Mouse (Mus musculus) CH12.LX (cell line): ENCODE data around the gene Myh9. TPM values are rescaled to one million over a fixed set of nuclear protein-coding genes. Genes with fewer than 3 reads are reported as not detected.

Experiments
- DNase-seq: peaks from one replicate; pipeline ENCODE4 v3.0.0-alpha.2; 2013; ENCODE audit errors: extremely low read depth
- H3K27ac ChIP-seq: 2 replicates; pipeline ENCODE4 v1.5.1; 2012; ENCODE audit warnings: low read depth, mild to moderate bottlenecking, control low read depth, moderate library complexity; ENCODE audit not compliant: insufficient read depth
- H3K27me3 ChIP-seq: replicated peaks from 2 replicates; pipeline ENCODE3; 2012; ENCODE audit warnings: inconsistent platforms
- H3K36me3 ChIP-seq, 2 experiments: replicated peaks in 1 of 2; 2 replicates each; pipeline versions ENCODE3 to v1.6.1; 2012; ENCODE audit warnings: inconsistent platforms in 1 of 2, low read length in 1 of 2, mild to moderate bottlenecking in 1 of 2, mixed read lengths in 1 of 2, moderate library complexity in 1 of 2; ENCODE audit not compliant: control insufficient read depth in 1 of 2, insufficient read depth in 1 of 2
- H3K4me1 ChIP-seq, 2 experiments: 2 replicates each; pipeline ENCODE4 v1.6.1; 2012; ENCODE audit warnings: inconsistent platforms in 1 of 2, moderate library complexity in 1 of 2; ENCODE audit not compliant: insufficient read depth in 2 of 2, control insufficient read depth in 1 of 2
- H3K4me2 ChIP-seq: 2 replicates; pipeline ENCODE4 v1.6.1; 2012; ENCODE audit warnings: low read depth, mild to moderate bottlenecking, control low read depth; ENCODE audit not compliant: poor library complexity, insufficient read depth, severe bottlenecking
- H3K4me3 ChIP-seq, 3 experiments: fragments of 150-350 bp in 1 of 3; sonication (generic) in 1 of 3; replicated peaks in 1 of 3; 2 replicates each; pipeline versions ENCODE3 to v1.5.1; 2011 to 2012; ENCODE audit warnings: low read depth in 2 of 3, low read length in 2 of 3, mild to moderate bottlenecking in 2 of 3, moderate library complexity in 2 of 3, control low read depth in 1 of 3, improper control_type of control experiment in 1 of 3, inconsistent platforms in 1 of 3, mixed read lengths in 1 of 3; ENCODE audit not compliant: poor library complexity in 1 of 3
- H3K79me2 ChIP-seq: replicated peaks from 2 replicates; pipeline ENCODE4 v1.6.1; 2012; ENCODE audit warnings: mild to moderate bottlenecking, moderate library complexity; ENCODE audit not compliant: control insufficient read depth, poor library complexity, insufficient read depth, severe bottlenecking; ENCODE audit errors: extremely low read depth
- H3K9ac ChIP-seq: 2 replicates; pipeline ENCODE4 v1.6.1; 2012; ENCODE audit warnings: low read depth, mild to moderate bottlenecking, control low read depth, moderate library complexity; ENCODE audit not compliant: insufficient read depth
- H3K9me3 ChIP-seq: replicated peaks from 2 replicates; pipeline ENCODE3; 2012; ENCODE audit warnings: low read length, inconsistent platforms, mixed read lengths
- BHLHE40 ChIP-seq: IDR thresholded peaks from 2 replicates; pipeline ENCODE4 v1.6.1; 2011; ENCODE audit warnings: mild to moderate bottlenecking, low read depth, low read length, improper control_type of control experiment
- CHD2 ChIP-seq: IDR thresholded peaks from 2 replicates; pipeline ENCODE4 v1.6.1; 2011; ENCODE audit warnings: low read length, improper control_type of control experiment
- CTCF ChIP-seq, 2 experiments: IDR thresholded peaks in 1 of 2; conservative IDR thresholded peaks in 1 of 2; 2 replicates each; pipeline ENCODE4 v1.5.1; 2011 to 2012; ENCODE audit warnings: low read depth in 2 of 2, low read length in 2 of 2, improper control_type of control experiment in 1 of 2, inconsistent platforms in 1 of 2, mild to moderate bottlenecking in 1 of 2, moderate library complexity in 1 of 2
- E2F4 ChIP-seq: IDR thresholded peaks from 2 replicates; pipeline ENCODE4 v1.6.1; 2011; ENCODE audit warnings: low read depth, low read length, improper control_type of control experiment; ENCODE audit not compliant: insufficient replicate concordance
- ELF1 ChIP-seq: IDR thresholded peaks from 2 replicates; pipeline ENCODE4 v1.6.1; 2014; ENCODE audit warnings: low read depth, mild to moderate bottlenecking, inconsistent platforms, low read length, improper control_type of control experiment
- EP300 ChIP-seq: IDR thresholded peaks from 2 replicates; pipeline ENCODE4 v1.6.1; 2011; ENCODE audit warnings: low read length, improper control_type of control experiment
- GABPA ChIP-seq: IDR thresholded peaks from 2 replicates; pipeline ENCODE4 v1.6.1; 2012; ENCODE audit warnings: low read depth, low read length, improper control_type of control experiment, inconsistent platforms; ENCODE audit not compliant: insufficient replicate concordance
- HCFC1 ChIP-seq: IDR thresholded peaks from 2 replicates; pipeline ENCODE4 v1.6.1; 2012; ENCODE audit warnings: low read depth, mild to moderate bottlenecking, inconsistent platforms, low read length, improper control_type of control experiment
- IRF4 ChIP-seq: IDR thresholded peaks from 2 replicates; pipeline ENCODE4 v1.6.1; 2014; ENCODE audit warnings: low read depth, mild to moderate bottlenecking, inconsistent platforms, low read length, improper control_type of control experiment
- JUN ChIP-seq: IDR thresholded peaks from 2 replicates; pipeline ENCODE4 v1.6.1; 2011; ENCODE audit warnings: low read depth, mild to moderate bottlenecking, low read length, improper control_type of control experiment, moderate library complexity; ENCODE audit not compliant: insufficient read depth
- JUND ChIP-seq: conservative IDR thresholded peaks from 2 replicates; pipeline ENCODE4 v1.6.1; 2011; ENCODE audit warnings: low read depth, low read length, improper control_type of control experiment
- MAFK ChIP-seq: IDR thresholded peaks from 2 replicates; pipeline ENCODE4 v1.6.1; 2011; ENCODE audit warnings: low read length, improper control_type of control experiment; ENCODE audit not compliant: insufficient replicate concordance
- MAX ChIP-seq: IDR thresholded peaks from 2 replicates; pipeline ENCODE4 v1.6.1; 2011; ENCODE audit warnings: low read length, improper control_type of control experiment
- MAZ ChIP-seq: IDR thresholded peaks from 2 replicates; pipeline ENCODE4 v1.6.1; 2012; ENCODE audit warnings: low read depth, mild to moderate bottlenecking, inconsistent platforms, low read length, improper control_type of control experiment, moderate library complexity
- MEF2A ChIP-seq: IDR thresholded peaks from 2 replicates; pipeline ENCODE4 v1.6.1; 2014; ENCODE audit warnings: low read depth, mild to moderate bottlenecking, inconsistent platforms, low read length, improper control_type of control experiment, borderline replicate concordance
- MYC ChIP-seq: IDR thresholded peaks from 2 replicates; pipeline ENCODE4 v1.6.1; 2011; ENCODE audit warnings: low read depth, mild to moderate bottlenecking, improper control_type of control experiment, low read length
- NELFE ChIP-seq: IDR thresholded peaks from 2 replicates; pipeline ENCODE4 v1.6.1; 2011; ENCODE audit warnings: low read depth, low read length, improper control_type of control experiment
- POLR2A ChIP-seq: IDR thresholded peaks from 2 replicates; pipeline ENCODE4 v1.6.1; 2011; ENCODE audit warnings: low read depth, mild to moderate bottlenecking, improper control_type of control experiment, low read length
- POLR2AphosphoS2 ChIP-seq: IDR thresholded peaks from 2 replicates; pipeline ENCODE4 v1.6.1; 2011; ENCODE audit warnings: low read depth, low read length, improper control_type of control experiment
- RAD21 ChIP-seq: IDR thresholded peaks from 2 replicates; pipeline ENCODE4 v1.6.1; 2011; ENCODE audit warnings: low read depth, mild to moderate bottlenecking, low read length, improper control_type of control experiment, moderate library complexity
- RCOR1 ChIP-seq: conservative IDR thresholded peaks from 2 replicates; pipeline ENCODE4 v1.6.1; 2012; ENCODE audit warnings: low read depth, mild to moderate bottlenecking, inconsistent platforms, low read length, improper control_type of control experiment
- SMC3 ChIP-seq: IDR thresholded peaks from 2 replicates; pipeline ENCODE4 v1.6.1; 2011; ENCODE audit warnings: low read depth, low read length, improper control_type of control experiment
- TBP ChIP-seq: conservative IDR thresholded peaks from 2 replicates; pipeline ENCODE4 v1.6.1; 2011; ENCODE audit warnings: low read depth, low read length, improper control_type of control experiment
- TCF12 ChIP-seq: IDR thresholded peaks from 2 replicates; pipeline ENCODE4 v1.6.1; 2014; ENCODE audit warnings: low read depth, mild to moderate bottlenecking, inconsistent platforms, low read length, improper control_type of control experiment
- UBTF ChIP-seq: IDR thresholded peaks from 2 replicates; pipeline ENCODE4 v1.6.1; 2012; ENCODE audit warnings: low read depth, mild to moderate bottlenecking, inconsistent platforms, low read length, improper control_type of control experiment, moderate library complexity
- USF2 ChIP-seq: conservative IDR thresholded peaks from 2 replicates; pipeline ENCODE4 v1.6.1; 2011; ENCODE audit warnings: low read depth, low read length, improper control_type of control experiment
- ZC3H11A ChIP-seq: IDR thresholded peaks from 2 replicates; pipeline ENCODE4 v1.6.1; 2012; ENCODE audit warnings: low read depth, mild to moderate bottlenecking, inconsistent platforms, low read length, improper control_type of control experiment
- ZMIZ1 ChIP-seq: IDR thresholded peaks from 2 replicates; pipeline ENCODE4 v1.6.1; 2012; ENCODE audit warnings: low read depth, mild to moderate bottlenecking, inconsistent platforms, low read length, improper control_type of control experiment
- ZNF384 ChIP-seq: IDR thresholded peaks from 2 replicates; pipeline ENCODE4 v1.6.1; 2012; ENCODE audit warnings: low read depth, low read length, improper control_type of control experiment, inconsistent platforms
- dilution Hi-C: fragments of 300-500 bp; cut with MboI; formaldehyde crosslinking; loops from 2 replicates; pipeline ENCODE4 v1.14.3; 2020; ENCODE audit warnings: low sequenced_read_pairs; ENCODE audit not compliant: extremely low pct_unique_long_range_greater_than_20kb, extremely low pct_ligation_motif_present
- in situ Hi-C: fragments of 300-500 bp; cut with MboI; formaldehyde crosslinking; loops from 3 replicates; pipeline ENCODE4 v1.14.3; 2019; ENCODE audit warnings: low sequenced_read_pairs, low pct_ligation_motif_present, low pct_unique_long_range_greater_than_20kb, mixed read lengths
- polyA plus RNA-seq: library from polyadenylated mRNA; unstranded; fragments of >175 nt; gene quantifications from 2 replicates; pipeline ENCODE4 v1.2.1, GENCODE M21; 2012; ENCODE audit warnings: low read depth; ENCODE audit not compliant: insufficient read length
- total RNA-seq, 2 experiments: library from RNA; depleted of rRNA; stranded (reverse); fragments of 300-350 nt in 1 of 2; fragments of >200 nt in 1 of 2; gene quantifications; 2 replicates each; pipeline ENCODE4 v1.2.3; 2012 to 2014

Myh9 gene
- total and polyA plus RNA-seq, 3 experiments = 43.8 to 165 (median 146) TPM

DNA sequence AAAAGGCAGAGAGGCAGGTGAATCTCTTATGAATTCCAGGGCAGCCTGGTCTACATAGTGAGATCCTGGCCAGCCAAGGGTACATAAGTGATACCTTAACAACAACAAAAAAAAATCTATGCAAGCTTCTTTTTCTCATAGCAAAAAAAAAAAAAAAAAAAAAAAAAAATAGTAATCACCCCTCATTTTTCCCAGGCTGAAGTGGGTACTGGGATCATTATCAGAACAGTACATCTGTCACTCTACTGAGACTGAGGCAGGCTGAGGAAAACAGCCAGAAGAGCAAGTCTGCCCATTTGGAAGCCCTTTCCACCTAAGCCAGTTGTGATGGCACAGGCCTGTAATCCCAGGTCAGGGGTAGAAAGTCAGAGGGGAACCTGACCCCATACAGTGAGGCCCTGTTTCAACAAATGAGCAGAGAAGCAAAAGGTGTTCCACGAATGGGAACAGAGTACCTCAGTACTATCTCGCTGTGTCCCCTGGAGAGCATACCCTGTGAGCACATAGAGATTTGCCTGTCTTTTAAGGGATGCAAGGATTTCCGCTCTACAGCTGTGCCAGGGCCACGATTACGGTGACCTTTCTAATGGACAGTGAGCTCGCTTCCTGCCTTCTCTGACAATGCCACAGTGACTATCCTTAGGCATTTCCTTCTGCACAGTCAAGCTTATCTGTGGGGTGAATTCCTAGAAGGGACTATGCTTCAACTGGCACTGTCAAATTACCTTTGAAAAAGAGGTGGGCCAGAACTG lies 5.1 kb downstream of the Myh9 start:
- Histone ChIP-seq H3K4me1 (peaks cover 42 to 75% of the 10 kb centered on the region in 2 experiments), H3K36me3 (peaks cover 8 to 32% of the 10 kb centered on the region in 2 experiments), H3K4me2 (peak overlapping the region; percentile 93), H3K4me3 (no peak overlapping the region), H3K9ac (peak overlapping the region; percentile 98; the same call in 1 of the 2 replicates), H3K9me3 (no peaks in the 10 kb centered on the region), H3K27ac (peak overlapping the region; percentile 41), H3K79me2 (peaks cover 97% of the 10 kb centered on the region), H3K27me3 (no peaks in the 10 kb centered on the region)
- dilution Hi-C loops (no loop called here), in situ Hi-C loops (no loop called here)
- TF ChIP-seq POLR2A = no peak
- TF ChIP-seq ZNF384 = peak; percentile 12; the same call in 1 of the 2 replicates
- DNase-seq = no peak

DNA sequence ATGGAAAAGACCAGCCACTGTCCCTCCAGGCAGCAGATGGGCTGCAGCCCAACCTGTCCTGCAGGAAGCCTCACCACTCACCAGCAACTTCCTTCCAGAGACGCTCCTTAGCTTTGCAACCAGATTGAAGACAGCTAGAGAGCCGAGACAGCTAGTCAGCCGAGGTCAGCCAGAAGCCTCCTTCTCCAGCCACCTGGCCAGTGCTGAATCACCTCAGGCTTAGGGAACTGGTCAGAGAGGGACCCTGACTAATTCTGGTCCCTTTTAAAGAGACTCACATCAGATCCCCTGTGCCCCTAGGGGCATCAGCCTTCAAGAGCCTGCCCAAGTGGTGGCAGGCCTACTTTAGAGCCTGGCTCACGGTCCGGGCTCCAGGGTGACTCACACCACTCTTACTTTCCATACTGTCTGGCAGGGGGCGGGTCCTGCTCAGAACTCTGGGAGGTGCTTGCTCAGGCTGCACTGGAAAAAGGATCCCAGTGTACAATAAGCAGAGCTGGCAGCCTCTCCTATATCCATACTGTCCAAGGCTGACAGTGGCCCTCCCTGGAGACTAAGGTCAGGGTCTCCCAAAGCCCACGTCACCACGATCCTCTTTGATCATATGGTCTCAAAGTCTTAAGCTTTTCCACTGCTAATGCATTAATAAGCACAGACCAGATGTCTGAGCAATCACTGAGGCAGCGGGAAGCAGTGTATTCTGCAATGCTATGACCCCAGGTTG lies 5.9 kb downstream of the Myh9 start:
- Histone ChIP-seq H3K36me3 (peaks cover 10 to 35% of the 10 kb centered on the region in 2 experiments), H3K9ac (peak overlapping the region; percentile 3; the same call in 1 of the 2 replicates), H3K79me2 (peaks cover 98% of the 10 kb centered on the region), H3K27ac (peak overlapping the region; percentile 68), H3K4me3 (peak overlapping the region in 2 of 3 experiments; percentile 6 to 10), H3K27me3 (no peaks in the 10 kb centered on the region), H3K9me3 (no peaks in the 10 kb centered on the region), H3K4me2 (peak overlapping the region; percentile 63), H3K4me1 (peaks cover 44 to 83% of the 10 kb centered on the region in 2 experiments)
- dilution Hi-C loops (no loop called here), in situ Hi-C loops (no loop called here)
- peak; percentile 69 for DNase-seq
- TF ChIP-seq CHD2 = no peak
- TF ChIP-seq JUND = no peak
- TF ChIP-seq CTCF (conservative IDR thresholded peaks at IDR 0.05 in 1 of 2, IDR thresholded peaks at IDR 0.05 in 1 of 2; ENCODE audit: low read depth in 2 of 2, low read length in 2 of 2) = no peak
- no peak for TF ChIP-seq GABPA
- peak; percentile 88 for TF ChIP-seq BHLHE40
- TF ChIP-seq USF2 = no peak
- no peak; the same call in 1 of the 2 replicates for TF ChIP-seq RCOR1
- no peak for TF ChIP-seq TBP
- TF ChIP-seq E2F4 = no peak
- 0 out of 2 replicates have a peak, but pooled peaks have one; percentile 14 for TF ChIP-seq NELFE
- 0 out of 2 replicates have a peak, but pooled peaks have one; percentile 31 for TF ChIP-seq MAX
- TF ChIP-seq ELF1 = no peak
- no peak for TF ChIP-seq MAZ
- TF ChIP-seq POLR2AphosphoS2 = no peak
- no peak; the same call in 1 of the 2 replicates for TF ChIP-seq RAD21
- no peak for TF ChIP-seq ZNF384
- TF ChIP-seq POLR2A = peak; percentile 30; the same call in 1 of the 2 replicates
- TF ChIP-seq ZMIZ1 = no peak
- no peak for TF ChIP-seq HCFC1
- no peak for TF ChIP-seq UBTF
- TF ChIP-seq MEF2A = no peak; the same call in 1 of the 2 replicates
- peak; percentile 37; the same call in 1 of the 2 replicates for TF ChIP-seq EP300
- TF ChIP-seq MAFK = no peak
- no peak; the same call in 1 of the 2 replicates for TF ChIP-seq SMC3
- peak; percentile 39; the same call in 1 of the 2 replicates for TF ChIP-seq TCF12
- TF ChIP-seq ZC3H11A = no peak
- peak; percentile 71 for TF ChIP-seq IRF4
- no peak for TF ChIP-seq JUN
- TF ChIP-seq MYC = no peak
